Mouse (Mus musculus) 416B (cell line): Measurements from ENCODE around the gene Prkag3.

Source experiments
- DNase-seq: peaks from one replicate; pipeline ENCODE4 v3.0.0; 2011; ENCODE audit warnings: low read depth

The Prkag3 gene

GRCm38 (mm10) chr1:74748643-74749271 lies at the start of gene Prkag3:
Gene Prkag3, minus strand, starts transcription at chr1:74749221.
- DNase-seq = no peak

- DNase-seq = no peak
These were observed 48.4 kb upstream of the Prkag3 start for GRCm38 (mm10) chr1:74797459-74797858.

DNA sequence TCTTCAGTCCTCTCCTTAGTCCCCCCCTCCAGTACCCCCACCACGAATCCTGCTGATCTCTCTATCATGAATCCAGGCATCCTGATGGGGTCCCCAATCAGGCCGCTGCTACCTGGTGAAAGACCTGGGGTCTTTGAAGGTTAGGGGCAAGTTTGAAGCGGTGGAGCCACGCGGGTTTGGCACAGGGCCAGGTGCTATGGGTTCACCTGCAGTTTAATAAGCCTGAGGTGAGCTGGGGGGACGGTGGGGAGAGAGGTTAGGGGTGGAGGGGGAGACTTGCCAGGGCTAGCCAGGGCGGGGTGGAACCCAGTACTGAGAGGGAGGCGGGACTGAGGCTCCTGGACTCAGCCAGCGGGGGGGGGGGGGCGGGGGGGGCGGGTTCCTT lies 46.1 kb upstream of the Prkag3 start:
- no peak for DNase-seq

DNA sequence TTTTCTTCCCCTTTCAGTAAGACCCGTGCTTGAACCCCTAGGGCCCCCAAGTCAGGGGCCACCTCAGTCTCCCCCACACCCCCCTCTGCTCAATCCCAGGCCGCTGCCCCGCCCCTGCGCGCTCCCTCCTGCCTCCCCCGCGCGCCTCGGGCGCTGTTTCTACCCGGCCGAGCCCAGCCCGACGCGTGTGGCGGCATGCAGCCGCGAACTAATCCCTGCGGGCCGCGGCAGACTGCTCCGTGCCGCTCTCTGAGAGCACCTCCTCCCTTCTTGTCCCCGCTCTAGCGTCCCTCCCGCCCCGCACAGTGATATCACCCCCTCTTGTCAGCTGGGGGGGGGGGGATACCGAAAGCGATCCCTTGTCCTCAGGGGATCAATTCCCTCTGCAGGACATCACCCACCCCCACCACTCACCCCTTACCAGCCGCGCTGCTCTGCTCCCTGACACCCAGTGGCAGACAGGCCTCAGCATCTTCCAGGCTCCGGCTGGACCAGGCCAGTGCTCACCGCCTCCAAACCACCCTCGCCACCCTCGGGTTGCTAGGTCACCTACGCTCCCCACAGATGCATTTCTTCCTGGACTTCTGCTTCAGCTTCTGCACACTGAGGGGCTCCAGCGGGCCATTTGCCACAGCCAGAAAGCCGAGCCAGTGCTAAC lies 45.6 kb upstream of the Prkag3 start:
- no peak for DNase-seq

GRCm38 (mm10) chr1:74792831-74793660 lies 44.0 kb upstream of the Prkag3 start:
- no peak for DNase-seq

DNA sequence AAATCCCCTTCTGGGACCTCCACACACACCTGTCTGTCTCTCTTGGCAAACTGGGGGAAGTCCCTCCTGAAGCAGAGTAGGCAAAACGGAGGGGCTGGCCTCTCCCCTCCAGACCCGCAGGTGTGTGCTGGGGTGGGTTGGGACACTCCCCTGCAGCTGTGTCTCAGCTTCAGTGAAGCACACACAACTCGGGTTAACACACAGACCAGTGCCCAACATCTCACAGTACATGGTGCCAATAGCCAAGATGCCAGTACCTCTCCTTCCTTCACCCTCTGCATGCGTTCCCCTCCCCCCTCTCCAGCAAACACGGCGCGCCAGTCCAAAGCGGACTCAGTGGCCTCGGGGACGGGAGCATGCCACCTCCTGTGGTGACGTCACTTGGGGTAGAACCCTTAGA lies 42.2 kb upstream of the Prkag3 start, which contains the start of gene Wnt10a:
TSS of gene Wnt10a (plus strand) at position 268 of the 400 bp plus-strand sequence.
- DNase-seq = no peak

GRCm38 (mm10) chr1:74790095-74790494 lies 41.1 kb upstream of the Prkag3 start:
- no peak for DNase-seq

DNA sequence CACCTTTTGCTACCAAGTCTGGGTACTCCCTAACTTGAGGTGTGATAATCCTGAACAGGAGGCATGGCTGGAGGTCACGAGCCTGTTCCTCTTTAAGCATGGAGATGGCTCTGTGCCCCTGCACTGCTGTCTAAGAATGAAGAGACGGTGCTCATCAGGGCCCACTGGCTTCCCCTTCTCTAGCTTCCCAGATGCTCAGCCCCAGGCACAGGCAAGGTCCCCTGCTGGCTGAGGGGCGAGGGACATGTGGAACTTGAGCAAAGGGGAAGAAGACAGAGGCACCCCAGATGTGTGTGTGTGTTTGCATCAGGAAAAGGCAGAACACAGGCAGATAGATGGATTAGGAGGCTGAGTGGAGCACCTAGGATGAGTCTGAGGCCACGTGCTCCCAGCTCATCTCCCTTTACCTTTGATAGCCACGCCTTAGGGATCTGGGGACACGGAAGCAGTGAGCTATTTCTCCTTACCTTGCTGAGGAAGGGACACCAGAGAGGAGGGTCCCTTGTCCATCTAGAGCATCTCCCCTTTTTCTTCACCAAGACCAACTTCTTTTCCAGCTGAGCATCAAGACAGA lies 39.7 kb upstream of the Prkag3 start:
- DNase-seq = no peak

GRCm38 (mm10) chr1:74787846-74788245 lies 38.8 kb upstream of the Prkag3 start:
- DNase-seq = peak; percentile 72

GRCm38 (mm10) chr1:74784041-74784759 lies 35.2 kb upstream of the Prkag3 start:
- no peak for DNase-seq

DNA sequence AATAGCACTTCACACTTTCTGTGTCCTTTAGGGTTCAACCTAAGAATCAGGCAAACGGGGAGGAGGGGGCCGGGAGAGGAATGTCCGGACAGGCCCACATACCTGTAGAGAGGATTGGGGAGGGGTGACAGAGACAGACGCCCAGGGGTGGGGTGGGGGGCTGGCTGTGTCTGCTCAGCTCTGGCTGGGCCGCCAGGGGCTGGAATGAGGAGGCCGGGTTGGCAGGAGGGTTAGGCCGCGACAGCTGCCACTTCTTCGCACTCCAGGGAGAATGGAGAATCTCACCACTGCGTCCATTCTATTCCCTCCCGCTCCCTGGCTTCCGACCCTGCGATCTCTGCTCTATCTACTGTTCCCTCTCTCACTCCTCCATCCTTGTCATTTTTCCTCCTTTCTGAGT lies 34.5 kb upstream of the Prkag3 start:
- DNase-seq = no peak

DNA sequence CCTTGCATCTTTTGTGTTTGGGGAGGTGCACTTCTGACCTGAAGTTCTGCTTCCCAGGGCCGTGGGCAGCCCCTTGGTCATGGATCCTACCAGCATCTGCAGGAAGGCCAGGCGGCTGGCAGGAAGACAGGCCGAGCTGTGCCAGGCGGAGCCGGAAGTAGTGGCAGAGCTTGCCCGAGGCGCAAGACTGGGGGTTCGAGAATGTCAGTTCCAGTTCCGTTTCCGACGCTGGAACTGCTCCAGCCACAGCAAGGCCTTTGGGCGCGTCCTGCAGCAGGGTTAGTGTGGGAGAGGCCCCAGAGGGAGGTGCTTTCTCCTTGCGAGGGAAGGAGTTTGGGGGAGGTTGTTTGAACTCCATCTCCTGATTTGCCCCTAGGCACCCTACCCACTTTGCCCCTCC lies 33.0 kb upstream of the Prkag3 start:
- peak; percentile 39 for DNase-seq

DNA sequence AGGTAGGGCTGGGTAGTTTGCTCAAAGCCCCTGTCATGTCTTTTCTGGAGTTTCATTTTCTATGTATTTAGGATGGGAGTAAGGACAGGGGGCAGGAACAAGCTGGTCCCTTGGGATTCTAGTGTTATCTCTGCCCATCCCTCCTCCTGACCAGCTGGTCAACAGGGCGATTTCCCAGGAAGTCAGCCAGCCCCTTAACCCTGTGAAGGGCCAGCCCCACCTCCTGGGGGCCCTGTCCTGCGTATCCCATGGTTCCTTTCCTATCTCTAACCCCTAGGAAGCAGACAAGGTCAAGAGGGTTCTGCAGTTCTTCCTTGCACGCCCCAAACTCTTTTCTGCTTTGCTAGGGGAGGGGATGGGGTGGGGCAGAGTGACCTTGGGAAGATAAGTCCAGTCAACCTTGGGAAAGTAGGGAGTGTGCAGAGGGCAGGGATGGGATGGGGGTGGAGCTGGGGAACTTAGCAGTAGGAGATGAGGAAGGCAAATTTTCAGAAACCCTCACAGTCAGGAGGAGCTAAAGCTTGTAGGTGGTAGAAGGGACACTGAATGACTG lies 30.0 kb upstream of the Prkag3 start:
- DNase-seq = no peak

DNA sequence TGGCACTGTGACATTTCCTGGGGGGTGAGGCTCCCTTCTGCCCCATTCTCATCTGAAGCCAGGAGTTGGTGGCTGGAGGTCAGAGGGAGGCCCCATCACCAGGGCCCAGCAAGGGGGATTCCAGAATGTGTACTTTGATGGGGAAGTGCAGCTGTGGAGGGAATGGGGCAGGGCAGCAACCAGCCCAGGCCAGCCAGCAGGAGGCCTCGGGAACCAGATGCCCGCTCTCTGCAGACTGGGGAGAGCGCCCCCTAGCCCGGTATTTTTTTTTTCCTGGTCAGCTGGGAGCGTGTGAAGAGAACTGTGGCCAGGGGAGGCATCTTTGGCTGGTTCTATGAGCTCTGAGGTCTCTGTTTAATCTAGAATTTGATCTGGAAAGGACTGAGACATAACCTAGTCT lies 26.8 kb upstream of the Prkag3 start:
- peak; percentile 22 for DNase-seq

DNA sequence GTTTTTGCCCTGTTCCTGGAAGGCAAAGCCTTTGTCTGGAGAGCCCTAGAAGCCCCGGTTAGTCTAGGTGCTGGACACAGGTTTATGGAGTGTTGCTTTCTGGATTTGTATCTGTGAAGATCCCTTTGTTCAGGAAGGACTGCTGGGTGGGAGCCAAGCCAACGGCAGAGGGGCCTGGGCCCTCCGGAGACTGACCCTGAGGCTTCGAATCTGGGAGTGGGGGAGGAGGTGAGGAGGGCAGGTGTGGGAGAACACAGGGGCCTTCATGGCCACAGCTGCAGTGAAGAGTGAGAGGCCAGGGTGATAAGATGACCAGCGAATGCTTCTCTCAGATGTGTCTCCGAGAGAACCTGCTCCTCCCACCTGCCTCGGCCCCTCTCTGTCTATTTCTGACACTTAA lies 25.0 kb upstream of the Prkag3 start:
- DNase-seq = no peak

GRCm38 (mm10) chr1:74773136-74773535 lies 24.1 kb upstream of the Prkag3 start:
- DNase-seq = peak; percentile 89

DNA sequence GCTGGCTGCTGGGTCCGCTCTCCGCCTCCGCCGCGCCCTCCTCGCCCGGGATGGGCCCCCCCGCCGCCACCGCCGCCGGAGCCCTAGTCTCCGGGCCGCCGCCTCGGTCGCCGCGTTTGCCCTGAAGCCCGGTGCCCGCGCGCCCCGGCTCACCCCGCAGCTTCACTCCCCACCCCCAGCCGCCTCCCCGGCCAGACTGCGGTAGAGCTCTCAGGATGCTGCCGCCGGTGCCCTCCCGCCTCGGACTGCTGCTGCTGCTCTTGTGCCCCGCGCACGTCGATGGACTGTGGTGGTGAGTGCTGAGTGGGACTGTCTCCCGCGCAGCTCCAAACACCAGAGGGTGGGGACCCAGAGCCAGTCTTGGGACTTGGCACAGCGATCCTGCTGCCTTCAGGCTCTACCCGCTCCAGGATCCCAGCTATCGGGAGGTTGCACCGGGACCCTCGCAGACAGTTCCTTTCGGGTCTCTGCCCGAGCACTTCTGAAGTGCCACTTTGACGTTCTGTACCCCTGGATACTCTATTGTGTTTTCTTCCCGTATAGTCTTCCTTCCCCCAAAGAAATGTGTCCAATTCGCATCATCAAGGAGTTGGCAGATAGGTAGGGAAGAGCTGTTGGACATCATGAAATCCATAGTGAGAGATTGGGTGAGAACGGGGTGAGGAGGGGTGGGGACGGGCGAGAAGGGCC lies 23.1 kb upstream of the Prkag3 start:
- DNase-seq = no peak

DNA sequence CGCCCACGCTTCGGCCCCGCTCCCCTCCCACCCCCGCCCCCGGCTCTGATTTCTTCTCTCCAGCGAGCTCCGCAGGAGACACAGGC lies 22.7 kb upstream of the Prkag3 start, which contains the start of gene Wnt6:
TSS of gene Wnt6 (plus strand) at position 48 of the 86 bp plus-strand sequence.
- DNase-seq = no peak

DNA sequence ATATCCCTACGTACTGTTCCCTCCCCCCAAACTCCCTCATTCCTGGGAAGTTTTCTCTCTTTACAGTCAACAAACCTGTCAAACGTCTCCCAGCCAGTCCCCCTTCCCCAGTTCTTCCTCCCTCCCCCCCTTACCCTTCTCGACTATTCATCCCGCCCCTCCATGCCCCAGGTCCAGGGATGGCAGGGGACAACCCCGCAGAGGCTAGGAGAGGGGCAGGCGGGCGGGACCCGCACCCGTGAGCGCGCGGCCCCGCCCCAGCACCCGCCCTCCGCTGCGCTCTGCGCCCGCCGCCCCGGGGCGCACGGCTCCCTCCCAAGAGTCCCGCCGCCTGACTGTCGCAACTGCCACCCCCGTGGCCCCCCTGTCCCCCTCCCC lies 22.4 kb upstream of the Prkag3 start:
- no peak for DNase-seq

DNA sequence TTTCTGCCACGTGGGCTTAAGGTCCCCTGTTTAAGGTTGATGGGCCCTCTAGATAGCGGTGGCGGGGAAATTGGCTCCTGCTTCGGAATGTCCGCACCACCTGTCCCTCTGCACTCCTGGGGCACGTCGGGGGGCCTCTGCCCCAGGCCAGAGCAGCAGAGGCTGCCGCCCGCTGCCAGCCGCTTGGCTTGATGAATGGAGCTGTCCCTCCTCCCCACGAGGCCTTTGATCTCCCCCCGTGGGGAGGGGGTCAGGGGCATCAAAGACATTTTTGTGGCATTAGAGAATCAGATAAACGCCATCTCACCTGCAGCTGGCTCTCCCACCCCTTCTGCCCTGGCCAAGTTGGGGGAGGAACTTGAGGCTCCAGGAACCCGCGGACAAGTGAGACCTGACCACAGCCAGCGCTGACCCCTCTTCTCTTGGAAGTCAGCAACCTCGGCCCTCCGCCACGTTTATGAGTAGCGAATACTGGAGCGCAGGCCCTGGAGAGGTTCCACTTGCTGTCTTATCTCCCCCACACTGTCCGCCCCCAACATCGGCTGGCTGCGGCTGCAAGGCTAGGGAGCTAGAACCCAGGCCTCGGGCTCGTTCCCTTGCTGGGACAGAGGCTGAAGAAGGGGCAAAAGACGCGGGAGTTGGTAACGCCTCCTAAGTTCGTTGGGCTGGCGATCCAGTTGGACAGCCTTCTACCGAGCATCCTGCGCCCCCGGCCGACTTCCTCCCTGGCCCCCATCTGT lies 21.9 kb upstream of the Prkag3 start:
- DNase-seq = no peak

GRCm38 (mm10) chr1:74763081-74763480 lies 14.1 kb upstream of the Prkag3 start:
- DNase-seq = peak; percentile 89
